Mouse (Mus musculus) mouse trophoblast stem cell (cell line): ENCODE data around the gene Acox3.

ENCODE experiments used
- in situ Hi-C, 2 experiments: fragments of 300-500 bp; cut with MseI, MboI; formaldehyde crosslinking; loops; 2 replicates in 1 of 2; 3 replicates in 1 of 2; pipeline ENCODE4 v1.15.1; 2025

Acox3 gene

DNA sequence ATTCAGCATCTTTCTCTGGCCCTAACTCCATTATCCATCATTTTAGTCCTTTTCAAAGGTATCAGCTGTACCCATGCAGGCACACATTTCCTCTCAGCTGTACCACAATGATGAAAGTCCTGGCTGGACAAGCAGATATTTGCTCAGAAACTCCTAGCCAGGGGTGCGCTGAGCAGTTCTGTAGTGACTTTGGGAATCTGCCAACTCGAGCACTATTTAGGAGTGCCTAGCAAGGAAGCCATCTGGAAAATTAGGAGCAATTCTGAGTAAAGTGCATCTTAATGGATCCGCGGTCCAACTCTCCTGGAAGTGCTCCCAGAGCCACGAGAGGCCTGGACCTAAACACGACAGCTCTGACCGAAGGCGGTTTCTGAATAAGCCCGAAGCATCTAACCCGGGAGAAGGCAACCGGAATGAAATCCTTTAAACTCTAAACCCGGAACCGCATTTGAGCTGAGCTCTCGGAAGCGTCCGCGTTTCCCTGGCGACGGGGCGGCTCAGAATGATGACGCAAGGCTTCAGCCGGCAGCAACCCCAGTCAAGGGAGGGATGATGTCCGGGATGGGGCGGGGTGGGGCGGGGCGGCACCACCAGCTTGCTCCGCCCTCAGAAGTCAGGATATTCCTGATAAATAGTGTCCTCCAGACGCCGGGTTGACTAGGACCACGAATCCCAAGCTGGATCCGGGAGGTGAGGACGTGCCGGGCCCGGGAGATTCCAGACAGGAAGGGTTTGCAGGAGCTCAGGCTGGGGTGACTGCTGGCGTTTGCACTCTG, at the start of gene Acox3:
Acox3 (plus strand) TSS at position 596 of the 776 bp plus-strand sequence.
- in situ Hi-C loops, result no loop called here

DNA sequence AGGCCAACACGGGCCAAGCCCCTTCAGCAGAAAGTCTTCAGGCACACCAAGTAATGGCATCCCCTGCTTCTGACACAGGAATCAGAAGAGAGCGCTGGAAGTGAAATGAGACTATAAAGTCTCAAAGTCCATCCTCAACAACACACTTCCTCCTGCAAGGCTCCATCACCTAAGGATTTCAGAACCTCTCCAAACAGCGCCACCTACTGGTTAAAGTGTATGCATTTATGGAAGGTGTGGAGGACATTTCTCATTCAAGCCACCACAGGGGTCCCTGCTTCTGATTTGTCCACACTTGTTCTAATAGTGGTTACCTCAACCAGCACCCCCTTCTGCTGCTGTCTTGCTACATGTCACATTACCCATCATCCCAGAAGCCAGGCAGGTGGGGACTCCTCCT, 46.6 kb upstream of the Acox3 start:
- in situ Hi-C loops, result no loop called here

DNA sequence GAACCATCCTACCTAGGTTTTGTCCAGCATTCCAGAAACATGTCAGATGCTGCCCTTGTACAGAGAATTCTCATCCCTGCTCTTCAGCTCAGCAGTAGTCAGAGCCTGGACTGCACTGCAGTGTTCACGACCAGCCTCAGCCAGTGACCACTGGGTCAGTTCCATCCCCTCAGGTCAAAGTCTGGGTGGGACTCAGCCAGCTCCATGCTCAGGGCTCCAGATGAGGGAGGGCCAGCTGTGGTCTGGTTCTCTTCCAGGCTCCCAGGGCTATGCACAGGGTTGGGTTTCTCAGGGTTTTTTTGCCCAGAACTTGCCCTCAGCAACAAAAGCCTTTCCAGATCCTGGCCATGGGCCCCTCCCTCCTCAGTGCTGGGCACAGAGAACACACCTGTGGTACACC, 45.4 kb upstream of the Acox3 start:
- in situ Hi-C loops, result no loop called here

DNA sequence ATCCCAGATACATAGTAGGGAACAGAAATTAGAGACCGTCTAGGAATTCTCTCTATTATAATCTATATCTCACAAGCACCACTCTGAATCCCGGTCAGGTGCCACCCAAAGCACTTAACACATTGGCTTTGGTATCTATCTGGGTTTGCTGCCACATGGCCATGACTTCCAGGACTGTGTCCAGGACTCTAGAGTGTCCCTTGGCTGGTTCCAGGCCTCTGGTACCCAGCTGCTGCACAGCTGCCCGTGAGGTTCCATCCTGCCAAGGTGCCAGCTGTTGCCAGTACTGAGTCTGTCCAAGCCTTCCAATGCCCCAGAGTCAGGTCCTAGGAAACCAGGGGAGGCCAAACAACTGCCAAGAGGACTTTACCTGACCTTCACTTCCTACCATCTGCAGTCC, 44.8 kb upstream of the Acox3 start:
- in situ Hi-C loops, result no loop called here

DNA sequence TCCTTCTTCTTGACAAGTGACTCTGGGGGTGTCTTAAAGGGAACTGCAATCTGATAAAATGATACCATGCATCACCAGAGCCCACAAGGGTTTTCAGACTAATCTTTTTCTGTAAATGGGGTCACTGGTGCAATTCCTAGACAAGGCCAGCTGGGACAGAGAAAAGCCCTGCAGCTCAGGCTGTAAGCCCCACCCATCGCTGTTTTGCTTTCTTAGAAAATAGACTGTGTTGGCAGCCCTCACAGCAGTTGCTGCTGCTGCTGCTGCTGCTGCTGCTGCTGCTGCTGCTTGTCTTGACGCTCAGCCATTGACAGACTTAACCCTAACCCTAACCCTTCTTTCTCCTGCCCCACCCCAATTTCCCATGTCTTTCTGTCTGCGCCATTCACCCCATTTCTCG, 43.3 kb upstream of the Acox3 start:
- in situ Hi-C loops, result no loop called here

DNA sequence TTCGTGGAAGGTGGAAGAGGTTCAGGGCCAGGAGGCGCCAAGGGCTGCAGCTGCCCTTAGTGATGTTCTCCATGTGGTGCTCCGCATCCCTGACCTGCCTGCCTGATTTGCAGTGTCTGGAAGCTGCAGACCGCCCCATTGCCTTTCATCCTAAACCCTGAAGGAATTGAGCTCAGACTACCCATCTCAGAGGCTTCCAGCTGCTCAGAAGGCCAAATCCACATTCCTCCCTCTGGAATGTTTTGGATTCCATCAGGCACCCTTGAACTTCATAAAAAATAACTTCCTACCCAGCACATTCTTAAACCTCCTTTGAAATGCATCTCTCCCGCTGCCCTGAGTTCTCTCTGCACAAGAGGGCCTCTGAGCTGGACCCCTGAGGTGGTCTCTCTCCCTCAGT, 42.3 kb upstream of the Acox3 start:
- in situ Hi-C loops, result no loop called here

DNA sequence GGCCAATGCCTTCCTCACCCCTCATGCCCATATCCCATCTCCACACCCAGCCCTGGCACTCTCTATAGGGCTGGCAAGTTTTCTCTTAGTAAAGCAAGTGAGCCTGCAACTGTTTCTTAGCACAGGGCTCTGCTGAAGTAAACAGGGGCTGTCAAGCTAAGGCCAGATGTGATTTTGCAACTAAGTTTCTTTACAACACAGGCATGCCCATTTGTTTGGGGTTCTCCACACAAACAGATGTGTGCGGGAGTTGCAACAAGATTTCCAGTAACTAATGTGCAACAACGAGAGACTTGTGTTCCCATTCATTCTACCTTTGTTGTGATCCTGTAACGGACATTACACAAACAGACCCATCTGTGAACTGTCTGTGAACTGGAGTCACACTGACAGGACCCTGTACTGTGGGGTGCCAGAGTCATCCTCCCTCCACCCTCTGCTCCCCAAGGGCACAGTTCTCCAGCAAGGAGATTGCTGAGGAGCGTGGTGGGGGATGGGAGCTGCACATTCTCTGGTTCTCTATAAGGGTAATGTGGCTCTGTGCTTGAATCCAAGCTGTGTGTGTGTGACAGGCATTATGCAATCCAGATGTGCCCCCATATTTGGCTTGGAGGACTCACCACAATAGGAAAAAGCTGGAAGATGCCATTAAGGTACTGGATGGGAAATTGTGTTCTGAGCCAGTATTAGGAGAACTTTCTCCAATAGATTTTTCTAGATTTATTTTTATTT, 41.6 kb upstream of the Acox3 start:
- in situ Hi-C loops, result no loop called here

DNA sequence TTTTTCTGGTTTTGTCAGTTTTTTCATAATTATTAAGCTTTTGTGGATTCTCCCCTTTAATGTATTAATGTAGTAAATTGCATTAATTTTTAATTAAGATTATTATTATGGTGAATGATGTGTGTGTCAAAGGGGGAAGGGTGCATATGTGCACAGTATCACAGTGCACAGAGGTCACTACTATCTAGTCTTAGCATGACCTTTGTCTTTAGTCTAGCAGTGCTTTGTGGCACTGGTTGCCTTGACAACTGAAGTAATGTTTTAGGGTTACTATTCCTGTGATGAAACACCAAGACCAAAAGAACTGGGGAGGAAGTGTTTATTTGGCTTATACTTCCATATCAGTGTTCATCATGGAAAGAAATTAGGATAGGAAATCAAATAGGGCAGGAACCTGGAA, 36.7 kb upstream of the Acox3 start:
- in situ Hi-C loops, result no loop called here

DNA sequence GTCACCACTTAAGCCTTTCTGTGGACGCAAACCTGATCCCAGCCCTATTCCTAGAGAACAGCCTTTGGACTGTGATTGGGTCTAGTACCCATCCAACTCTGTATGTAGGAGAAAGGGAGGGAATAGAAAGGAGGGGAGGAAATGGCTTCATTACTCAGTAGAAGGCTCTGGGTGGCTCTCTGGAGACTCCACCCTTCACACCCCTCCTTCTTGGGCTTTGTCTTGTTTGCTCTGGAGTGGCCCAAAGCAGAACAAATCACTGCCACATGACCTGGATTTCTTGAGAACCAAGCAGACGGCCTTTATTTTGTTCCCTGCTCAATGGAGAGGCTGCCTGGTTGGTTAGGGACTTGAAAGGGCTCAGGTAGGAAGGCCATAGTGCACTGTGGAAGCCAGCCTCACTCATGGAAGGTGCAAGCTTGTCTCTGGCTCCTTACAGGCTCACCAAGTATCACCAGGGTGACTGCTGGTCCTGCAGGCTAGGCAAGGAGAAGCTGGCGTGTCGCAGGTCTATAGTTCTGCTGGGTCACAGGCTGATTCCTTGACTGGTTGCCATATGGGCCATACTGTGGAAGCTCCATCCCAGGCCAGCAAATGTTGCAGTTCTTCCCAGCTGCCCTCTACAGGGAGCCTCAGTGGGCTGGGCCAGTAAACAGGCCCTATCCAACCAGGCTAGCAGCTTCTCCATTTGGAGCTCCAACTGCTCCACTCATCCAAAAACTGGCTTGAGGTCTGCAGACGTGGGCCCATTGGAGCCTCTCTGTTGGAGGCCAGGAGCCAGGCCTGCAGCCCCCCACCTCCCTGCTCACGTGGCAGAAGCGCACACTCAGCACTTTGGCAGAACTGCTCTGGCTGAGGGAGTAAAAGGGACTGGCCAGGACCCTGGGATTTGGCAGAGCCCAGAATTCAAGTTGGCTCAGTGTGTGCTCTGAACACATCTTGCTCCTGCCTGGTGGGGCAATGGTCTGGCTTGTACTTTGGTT, 30.7 kb upstream of the Acox3 start:
- in situ Hi-C loops, result no loop called here

DNA sequence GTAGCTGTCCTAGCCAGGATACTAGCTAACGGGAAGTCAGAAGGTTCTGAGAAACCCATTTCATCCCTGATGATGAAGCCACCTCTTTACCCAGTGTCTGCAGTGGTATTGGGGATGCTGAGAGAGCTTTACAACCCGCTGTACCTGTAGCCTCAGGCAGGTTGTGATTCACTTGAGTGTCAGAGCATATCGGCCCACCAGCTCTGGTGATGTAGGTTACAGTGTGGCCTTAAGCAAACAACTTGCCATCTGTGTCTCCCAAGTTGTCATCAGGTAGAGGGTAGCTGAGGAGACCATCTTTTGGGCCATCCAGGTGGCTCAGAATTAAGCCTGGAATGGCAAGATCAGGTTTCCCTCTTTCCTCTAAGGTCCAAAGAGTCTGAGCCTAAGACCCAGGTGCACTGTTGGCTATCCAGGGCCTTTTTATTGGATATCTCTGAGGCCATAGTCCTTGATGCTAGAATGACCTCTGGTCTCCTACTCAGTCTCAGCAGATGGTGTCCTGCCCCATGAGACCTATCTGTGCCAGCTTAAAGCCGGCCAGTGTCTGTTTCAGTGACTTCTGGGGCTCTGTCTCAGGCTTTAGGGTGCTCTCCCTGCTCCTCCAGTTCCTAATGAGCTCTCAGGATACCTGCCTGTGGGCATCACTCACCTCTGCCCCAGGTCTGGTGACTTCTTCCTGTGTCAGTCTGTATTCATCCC, 29.9 kb upstream of the Acox3 start:
- in situ Hi-C loops, result no loop called here

DNA sequence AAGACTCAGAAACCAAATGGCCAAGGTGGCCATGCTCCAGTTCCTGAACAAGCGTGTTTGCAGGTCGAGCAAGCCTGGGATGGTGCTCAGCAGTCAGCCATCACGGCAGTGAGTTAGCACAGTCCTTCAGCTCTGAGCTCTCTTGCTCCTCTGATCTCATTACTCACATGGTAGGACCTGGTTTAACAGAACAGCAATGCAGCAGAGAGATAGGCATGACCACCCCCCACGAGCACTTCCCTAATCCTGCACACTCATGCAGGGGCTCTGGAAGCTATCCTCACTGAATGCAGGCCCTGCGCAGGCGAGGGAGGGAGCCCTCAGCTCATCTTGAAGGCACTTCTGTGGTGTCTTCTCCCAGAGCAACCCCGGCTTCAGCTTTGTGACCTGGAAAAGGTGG, 26.4 kb upstream of the Acox3 start:
- in situ Hi-C loops, result no loop called here

DNA sequence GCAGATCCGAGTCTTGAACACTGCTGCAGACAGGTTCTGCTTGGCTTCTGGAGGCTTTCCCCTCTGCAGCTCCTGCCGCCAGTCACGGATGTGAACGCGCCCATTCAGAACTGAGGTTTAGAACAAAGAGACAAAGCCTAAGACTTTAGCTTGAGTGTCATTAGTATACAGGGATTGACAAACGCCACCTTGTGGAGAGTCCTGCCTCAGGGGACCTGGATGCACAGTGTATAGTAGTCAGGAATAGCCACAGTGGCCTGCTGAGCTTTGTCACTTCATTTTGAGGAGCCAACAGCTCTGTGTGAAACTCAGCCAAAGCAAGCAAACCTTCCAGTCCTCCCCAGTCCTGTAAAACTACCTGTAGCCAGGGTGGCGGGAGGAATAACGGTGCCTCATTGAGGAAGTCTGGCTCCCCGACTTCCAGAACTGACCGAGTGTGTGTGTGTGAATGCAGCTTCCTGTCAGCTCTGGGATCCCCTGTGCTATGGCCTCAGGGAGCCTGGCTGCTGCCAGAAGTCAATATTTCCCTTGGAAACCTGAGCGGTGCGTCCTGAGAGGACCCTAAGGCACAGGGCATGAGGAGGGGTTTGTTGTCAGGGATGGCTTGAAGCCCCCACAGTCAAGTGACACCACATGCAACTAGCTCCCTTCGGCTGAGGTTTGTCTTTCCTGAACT, 24.8 kb upstream of the Acox3 start:
- in situ Hi-C loops, result no loop called here

DNA sequence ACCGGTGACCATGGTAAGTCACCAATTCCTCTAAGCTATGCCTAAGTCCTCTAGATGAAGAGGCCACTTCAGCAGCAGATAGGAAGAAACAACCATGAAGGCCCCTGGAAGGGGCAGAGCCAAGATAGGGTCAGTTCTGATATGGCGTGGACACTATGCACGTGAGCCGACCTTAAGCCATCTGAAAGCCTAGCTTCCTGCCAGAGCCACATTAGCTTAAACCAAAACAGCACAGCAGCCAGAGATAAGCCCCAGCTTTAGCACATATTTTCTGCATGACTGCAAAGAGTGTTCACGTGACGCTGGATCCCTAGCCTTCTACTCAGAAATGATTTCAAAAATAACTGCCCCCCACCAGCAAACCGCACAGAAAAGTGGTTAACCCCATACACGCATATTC, 23.4 kb upstream of the Acox3 start:
- in situ Hi-C loops, result no loop called here

DNA sequence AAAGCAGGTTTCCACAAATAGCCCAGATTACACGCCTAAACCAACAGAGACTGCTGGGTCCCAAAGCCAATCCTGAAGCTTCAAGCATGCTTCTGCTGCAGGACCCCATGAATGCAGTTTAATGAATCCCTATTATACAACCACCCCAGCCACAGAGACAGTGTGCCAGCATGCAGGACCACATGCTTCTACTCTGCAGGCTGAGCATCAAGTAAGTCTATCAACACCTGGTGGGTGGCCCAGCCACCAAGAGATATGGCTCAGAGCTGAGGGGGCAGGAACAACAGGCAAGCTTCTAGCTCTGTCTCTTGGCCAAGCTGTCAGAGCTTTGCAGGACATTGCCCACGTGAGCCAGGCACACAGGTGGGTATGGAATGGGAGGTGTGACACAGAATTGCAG, 20.2 kb upstream of the Acox3 start:
- in situ Hi-C loops, result no loop called here

DNA sequence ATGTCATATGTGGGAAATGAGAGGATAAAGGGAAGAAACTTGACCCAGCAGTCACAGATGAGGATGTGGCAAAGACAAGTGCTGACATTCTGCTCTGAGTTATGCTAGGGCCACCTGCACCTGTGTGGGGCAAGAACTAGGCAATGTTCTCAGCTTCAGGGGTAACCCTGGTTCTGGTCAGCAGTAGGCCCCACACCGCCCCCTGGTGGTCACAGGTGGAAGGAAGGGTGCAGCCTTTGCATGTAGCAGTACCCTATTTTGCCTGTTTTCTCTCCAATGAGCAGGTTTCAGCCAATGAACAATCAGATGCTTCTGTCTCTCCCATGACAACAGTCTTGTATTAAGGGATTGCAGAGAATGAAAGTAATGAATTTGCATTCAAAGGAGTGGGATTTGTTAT, 19.4 kb upstream of the Acox3 start:
- in situ Hi-C loops, result no loop called here

DNA sequence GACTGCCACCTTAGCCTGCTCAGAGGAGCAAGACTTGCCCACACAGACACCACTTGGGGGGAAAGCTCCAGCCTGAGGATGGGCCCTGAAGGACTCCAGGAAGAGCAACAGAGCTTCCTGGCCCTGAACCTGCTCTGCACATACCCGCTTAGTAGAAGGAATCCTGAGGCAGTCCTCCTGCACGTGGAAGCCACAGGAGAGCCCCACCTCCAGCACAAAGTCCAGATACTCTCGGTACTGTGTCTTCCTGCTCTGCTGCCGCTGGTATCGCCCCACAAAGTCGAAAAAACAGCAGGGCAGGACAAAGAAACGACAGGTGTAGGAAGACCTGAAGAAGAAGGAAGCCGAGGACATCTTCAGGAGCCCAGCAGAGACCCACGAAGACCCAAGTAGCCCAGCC, 17.6 kb upstream of the Acox3 start:
- in situ Hi-C loops, result no loop called here

DNA sequence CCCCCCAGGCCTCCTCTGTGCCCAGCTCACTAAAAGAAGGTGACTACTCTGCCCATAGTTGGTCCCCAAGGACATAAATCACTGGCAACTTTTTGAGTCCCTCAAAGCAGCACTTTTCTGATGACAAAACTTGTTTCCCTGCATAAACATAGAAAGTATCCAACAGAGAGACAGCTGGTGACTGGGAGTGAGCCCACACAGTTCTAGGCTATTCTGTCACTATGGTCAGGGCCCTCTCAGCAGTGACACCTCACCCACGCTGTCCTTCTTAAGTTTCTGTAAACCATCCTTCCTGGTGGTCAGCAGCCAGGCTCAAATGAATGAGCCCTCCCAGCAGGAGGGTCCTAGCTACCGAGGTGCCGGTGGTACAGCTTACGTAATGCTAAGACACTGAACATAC, 16.2 kb upstream of the Acox3 start:
- in situ Hi-C loops, result no loop called here

DNA sequence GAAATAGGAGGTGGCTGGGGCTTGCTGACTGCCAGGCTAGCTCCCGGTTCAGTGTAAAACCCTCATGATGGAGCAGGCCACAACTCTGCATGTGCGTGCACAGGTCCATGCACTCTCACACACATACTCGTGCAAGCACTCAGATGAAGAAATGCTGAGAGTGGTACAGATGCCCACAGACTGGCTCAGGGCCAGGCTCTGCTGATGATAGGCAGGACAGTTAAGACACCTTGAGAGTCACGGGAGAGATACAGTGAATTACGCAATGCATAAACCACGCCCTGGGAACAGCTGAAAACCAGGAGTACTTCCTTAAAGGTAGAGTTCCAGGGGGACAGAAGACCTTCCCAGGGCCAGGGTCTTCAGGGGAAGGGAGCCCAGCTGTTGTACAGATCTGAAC, 11.3 kb upstream of the Acox3 start:
- in situ Hi-C loops, result no loop called here

DNA sequence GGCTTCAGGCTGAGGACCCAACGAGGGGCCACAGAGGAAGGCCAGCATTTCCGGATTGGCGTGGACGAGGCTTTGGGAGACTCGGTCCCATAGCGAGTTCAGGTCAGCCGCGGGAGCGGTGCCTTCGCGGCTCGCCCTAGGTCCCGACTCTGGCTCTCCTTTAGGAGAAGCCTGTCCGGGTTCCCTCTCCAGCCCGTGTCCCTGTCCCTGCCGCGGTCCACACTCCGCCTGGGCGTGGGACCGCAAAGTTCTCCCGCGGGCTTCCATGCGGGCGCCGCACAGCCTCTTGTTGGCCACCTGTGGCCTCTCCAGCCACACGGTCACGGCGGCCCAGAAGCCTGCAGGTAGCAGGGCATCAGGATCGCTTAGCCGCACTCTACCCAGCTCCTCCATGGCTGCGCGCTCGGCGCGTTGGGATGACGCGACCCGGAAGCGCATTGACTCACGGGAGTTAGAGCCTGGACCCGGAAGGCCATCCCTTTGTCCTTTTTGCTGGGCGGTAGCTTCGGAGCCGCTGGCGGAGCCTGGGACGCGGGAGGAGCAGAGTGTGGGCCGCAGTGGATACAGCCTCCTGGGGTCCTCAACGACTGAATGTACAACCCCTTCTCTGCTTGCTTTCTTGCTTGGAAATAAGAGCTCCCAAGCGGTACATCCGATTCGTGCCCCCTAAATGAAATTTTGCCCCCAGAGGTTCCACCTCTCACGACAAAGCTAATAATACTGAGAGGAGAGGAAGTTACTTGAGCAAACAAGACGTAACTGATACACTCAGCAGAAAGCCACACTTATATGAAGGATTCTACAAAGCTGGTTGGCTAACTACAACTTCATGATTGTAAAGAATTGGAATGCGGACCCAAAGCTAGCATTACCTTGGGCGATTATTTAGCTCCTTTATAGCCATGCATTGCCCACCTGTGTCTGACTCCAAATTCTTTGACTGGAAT, 7.9 kb upstream of the Acox3 start, which contains the start of gene Trmt44:
Trmt44 (minus strand) TSS at position 418 of the 947 bp plus-strand sequence.
- in situ Hi-C loops, result no loop called here
